In the genomic region with DNA sequence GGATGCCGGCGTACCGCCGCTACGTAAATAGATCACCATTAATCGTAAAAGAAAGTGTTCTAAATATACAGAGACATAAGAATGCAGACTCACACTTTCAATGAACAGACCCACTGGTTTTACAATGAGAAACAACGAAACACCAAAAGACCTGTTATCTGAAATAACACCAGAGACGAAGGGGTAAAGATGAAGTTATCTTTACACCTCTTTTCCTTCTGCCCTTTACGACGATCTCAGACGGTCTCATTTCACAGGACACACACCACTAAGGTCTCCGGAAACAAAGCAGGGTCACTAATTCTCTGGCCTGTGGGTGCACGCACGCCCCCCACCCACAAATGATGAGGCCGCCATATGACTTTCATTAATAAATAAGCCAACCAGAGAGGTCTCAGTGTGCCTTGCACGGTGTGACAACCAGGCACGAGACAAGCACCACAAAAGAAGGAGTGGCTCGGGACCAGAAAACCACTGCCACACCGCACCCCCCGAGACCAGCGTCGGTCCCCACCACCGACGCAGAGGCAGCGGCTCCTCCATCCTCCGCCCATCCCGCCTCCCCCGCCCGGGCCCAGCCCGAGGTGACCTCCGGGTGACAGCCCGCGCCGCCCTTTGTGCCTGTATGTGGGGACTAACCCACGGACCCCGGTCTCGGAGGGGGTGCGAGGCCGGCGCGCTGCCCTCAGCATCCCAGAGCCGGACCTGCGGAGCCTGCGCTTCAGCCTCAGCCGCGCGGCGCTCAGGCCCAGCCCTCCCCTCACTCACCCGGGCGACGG, we compare ENCODE assay signal across 8 mouse cellular contexts. TPM values are rescaled to one million over a fixed set of nuclear protein-coding genes. Genes with fewer than 3 reads are reported as not detected.
DNase-seq lines count a peak whose midpoint lies in the region; ATAC-seq and TF ChIP-seq lines count a peak whose summit lies in the region.

No protein-coding gene starts in this region.

- TF ChIP-seq POLR2A in thymus, adult 2 months (IDR thresholded peaks at IDR 0.05; ENCODE audit: control insufficient read depth, extremely low read depth, insufficient read depth, low read length, poor library complexity): no peak

- H3K4me2 ChIP-seq in forebrain, embryonic 16.5 days (ENCODE audit: low read length): peak overlapping the region; percentile 68
- peak overlapping the region; percentile 100 for H3K4me2 ChIP-seq in liver, embryonic 16.5 days (ENCODE audit: low read depth, low read length)

- ATAC-seq in forebrain, embryonic 16.5 days: peak; percentile 66
- peak; percentile 54 for ATAC-seq in liver, embryonic 16.5 days (ENCODE audit: low read depth)
- ATAC-seq in cerebellum, adult (ENCODE audit: insufficient number of reproducible peaks, low FRiP score, low TSS enrichment): no peak; the same call in none of the 2 replicates

- no peaks in the 10 kb centered on the region for H3K9me3 ChIP-seq in forebrain, embryonic 16.5 days (ENCODE audit: control insufficient read depth, low read length)
- no peaks in the 10 kb centered on the region for H3K9me3 ChIP-seq in liver, embryonic 16.5 days (replicated peaks; ENCODE audit: control insufficient read depth, low read length)

- TF ChIP-seq CTCF in thymus, adult 2 months (IDR thresholded peaks at IDR 0.05; ENCODE audit: borderline replicate concordance, control insufficient read depth, extremely low read depth, insufficient read depth, low read length, poor library complexity): no peak

- peaks cover 10% of the 10 kb centered on the region for H3K4me1 ChIP-seq in thymus, adult 2 months (replicated peaks; ENCODE audit: control insufficient read depth, insufficient read depth, low read length)
- peaks cover 14% of the 10 kb centered on the region for H3K4me1 ChIP-seq in forebrain, embryonic 16.5 days (replicated peaks; ENCODE audit: control insufficient read depth, insufficient read depth, low read length)
- peaks cover 12% of the 10 kb centered on the region for H3K4me1 ChIP-seq in liver, embryonic 16.5 days (ENCODE audit: control insufficient read depth, low read depth, low read length)

- 3% methylated on average over 51 of the region's 51 CpGs for WGBS in thymus, adult 2 months
- WGBS in forebrain, embryonic 16.5 days: under 1% methylated on average over 48 of the region's 51 CpGs
- under 1% methylated on average over 50 of the region's 51 CpGs for WGBS in liver, embryonic 16.5 days (ENCODE audit: insufficient replicate concordance)

- peak overlapping the region; percentile 96 for H3K9ac ChIP-seq in forebrain, embryonic 16.5 days (replicated peaks; ENCODE audit: low read depth, low read length)
- peak overlapping the region; percentile 90 for H3K9ac ChIP-seq in liver, embryonic 16.5 days (ENCODE audit: low read depth, low read length)

- peak; percentile 14 to 22 for DNase-seq in frontal cortex, postnatal 25 days (ENCODE audit: low spot score in 2 of 2)
- DNase-seq in frontal cortex, adult 2 months (ENCODE audit: extremely low spot score in 1 of 2, low spot score in 1 of 2): no peak
- no peak for DNase-seq in thymus, adult 2 months
- no peak for DNase-seq in thymus, postnatal 25 days
- peak; percentile 64 for DNase-seq in splenic B cell, adult 2 months (ENCODE audit: low read depth, low spot score)

- H3K27ac ChIP-seq in thymus, adult 2 months (ENCODE audit: control insufficient read depth, insufficient read depth, low read length): no peak overlapping the region
- peak overlapping the region; percentile 92 for H3K27ac ChIP-seq in forebrain, embryonic 16.5 days (ENCODE audit: low read length)
- peak overlapping the region; percentile 71 for H3K27ac ChIP-seq in liver, embryonic 16.5 days (ENCODE audit: low read length)

- H3K27me3 ChIP-seq in thymus, adult 2 months (ENCODE audit: control insufficient read depth, insufficient read depth, low read length): peaks cover 6% of the 10 kb centered on the region
- no peaks in the 10 kb centered on the region for H3K27me3 ChIP-seq in forebrain, embryonic 16.5 days (replicated peaks; ENCODE audit: control insufficient read depth, insufficient read depth, low read length)
- no peaks in the 10 kb centered on the region for H3K27me3 ChIP-seq in liver, embryonic 16.5 days (ENCODE audit: control insufficient read depth, insufficient read depth, low read depth, low read length)
- H3K27me3 ChIP-seq in splenic B cell, adult 2 months (ENCODE audit: control insufficient read depth, insufficient read depth, low read length, poor library complexity, severe bottlenecking): no peaks in the 10 kb centered on the region

- peak overlapping the region; percentile 91 for H3K4me3 ChIP-seq in thymus, adult 2 months (ENCODE audit: control insufficient read depth, insufficient read depth, low read length)
- peak overlapping the region; percentile 77 for H3K4me3 ChIP-seq in forebrain, embryonic 16.5 days (replicated peaks; ENCODE audit: low read length)
- peak overlapping the region; percentile 86 for H3K4me3 ChIP-seq in liver, embryonic 16.5 days (ENCODE audit: low read depth, low read length)

- H3K36me3 ChIP-seq in thymus, adult 2 months (ENCODE audit: control insufficient read depth, insufficient read depth, low read length): no peaks in the 10 kb centered on the region
- H3K36me3 ChIP-seq in forebrain, embryonic 16.5 days (ENCODE audit: control insufficient read depth, insufficient read depth): no peaks in the 10 kb centered on the region
- H3K36me3 ChIP-seq in liver, embryonic 16.5 days (ENCODE audit: control insufficient read depth, insufficient read depth): no peaks in the 10 kb centered on the region
- no peaks in the 10 kb centered on the region for H3K36me3 ChIP-seq in splenic B cell, adult 2 months (ENCODE audit: control insufficient read depth, insufficient read depth, low read length, poor library complexity, severe bottlenecking)

RNA-seq across cellular contexts. Expression of a gene that starts 0.5 kb away (rescaled TPM):
- 20.3 and 21.8 TPM in 2 replicates for polyA plus RNA-seq in frontal cortex, adult 2 months (2012; rRNA removed)
- polyA plus RNA-seq in thymus, adult 2 months (2012; rRNA removed): 2.4 and 2.9 TPM in 2 replicates
- 22.0 and 26.0 TPM in 2 replicates for polyA plus RNA-seq in forebrain, embryonic 16.5 days (2015; fragmentation: Nextera tagmentation; extraction: Ambion mirVana)
- 0.46 and 0.61 TPM in 2 replicates for polyA plus RNA-seq in liver, embryonic 16.5 days (2015; fragmentation: Nextera tagmentation; extraction: Ambion mirVana)

Comparison
In these comparisons a context has a peak if more than half of its experiments do, and no peak if none do; other contexts are left out.
1. DNase-seq: peak in frontal cortex, postnatal 25 days (2 of 2) and splenic B cell, adult 2 months (single experiment); none in frontal cortex, adult 2 months (0 of 2), thymus, adult 2 months (single experiment) and thymus, postnatal 25 days (single experiment).
2. Peak in every context shown above with its lines, with median percentiles within 50 percentile points of each other: H3K4me3 ChIP-seq.